Mouse (Mus musculus): Measurements from ENCODE around the gene Ablim1. TPM values are rescaled to one million over a fixed set of nuclear protein-coding genes. Genes with fewer than 3 reads are reported as not detected.
A peak's percentile ranks its signal among the peaks of the same experiment; 100 is the strongest.

Gene Ablim1
- total RNA-seq, 2 experiments from 2014 or later: 66.9 to 79.0 TPM

DNA sequence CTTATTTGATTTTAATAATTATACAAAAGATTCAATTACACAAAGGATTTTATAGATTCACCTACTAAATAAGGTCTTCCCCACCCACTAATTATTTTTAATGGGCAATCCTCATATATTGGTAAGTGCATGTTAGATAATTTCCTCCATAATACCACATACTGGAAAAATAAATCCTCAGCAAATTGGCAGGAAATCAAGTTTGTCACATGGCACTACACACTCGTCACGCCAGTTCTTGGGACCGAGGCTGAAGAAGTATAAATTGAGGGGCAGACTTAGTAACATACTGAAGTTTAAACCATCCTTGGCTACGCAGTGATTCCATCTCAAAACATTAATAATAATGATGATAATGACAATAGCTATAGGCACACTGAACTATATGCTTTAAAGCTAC is 8.1 kb downstream of the Ablim1 start:
- no peak for DNase-seq (ENCODE audit: extremely low spot score in 1 of 2, low spot score in 1 of 2)

DNA sequence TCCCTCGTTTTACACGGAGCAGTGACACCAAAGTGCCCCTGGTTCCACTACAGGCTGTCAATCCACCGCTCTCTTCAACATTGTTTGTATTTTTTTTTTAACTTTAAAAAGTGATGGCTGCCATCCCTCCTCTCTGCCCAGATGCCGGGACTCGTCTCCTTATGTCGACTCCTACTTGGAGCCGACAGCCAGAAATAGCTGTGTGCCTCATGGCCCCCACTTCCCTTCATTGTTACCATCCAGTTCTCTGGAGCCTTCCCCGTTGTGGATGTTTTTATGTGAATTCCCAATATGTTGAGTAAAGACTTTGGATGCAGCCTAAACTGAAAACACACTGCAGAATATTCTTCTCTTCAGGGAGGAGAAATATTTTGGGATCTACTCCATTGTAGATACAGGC is 8.7 kb downstream of the Ablim1 start:
- DNase-seq (ENCODE audit: extremely low spot score in 1 of 2, low spot score in 1 of 2): no peak

DNA sequence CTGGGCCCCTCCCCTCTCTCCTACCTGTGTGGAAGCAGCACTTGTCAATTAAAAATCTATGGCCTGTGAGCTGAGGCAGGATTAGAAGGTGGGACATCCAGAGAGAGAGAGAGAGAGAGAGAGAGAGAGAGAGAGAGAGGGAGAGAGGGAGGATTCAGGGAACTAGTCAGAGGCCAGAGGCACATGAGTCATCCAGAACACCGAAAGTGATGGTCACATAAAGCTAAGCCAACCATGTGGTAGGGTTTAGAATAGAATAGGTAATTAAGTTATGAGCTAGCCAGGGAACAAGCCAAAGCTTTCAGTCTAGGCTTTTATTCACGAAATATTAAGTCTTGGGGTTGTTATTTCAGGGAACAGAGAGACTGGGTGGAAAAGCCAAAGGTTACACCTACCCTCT is 10.1 kb downstream of the Ablim1 start:
- no peak for DNase-seq (ENCODE audit: extremely low spot score in 1 of 2, low spot score in 1 of 2)

DNA sequence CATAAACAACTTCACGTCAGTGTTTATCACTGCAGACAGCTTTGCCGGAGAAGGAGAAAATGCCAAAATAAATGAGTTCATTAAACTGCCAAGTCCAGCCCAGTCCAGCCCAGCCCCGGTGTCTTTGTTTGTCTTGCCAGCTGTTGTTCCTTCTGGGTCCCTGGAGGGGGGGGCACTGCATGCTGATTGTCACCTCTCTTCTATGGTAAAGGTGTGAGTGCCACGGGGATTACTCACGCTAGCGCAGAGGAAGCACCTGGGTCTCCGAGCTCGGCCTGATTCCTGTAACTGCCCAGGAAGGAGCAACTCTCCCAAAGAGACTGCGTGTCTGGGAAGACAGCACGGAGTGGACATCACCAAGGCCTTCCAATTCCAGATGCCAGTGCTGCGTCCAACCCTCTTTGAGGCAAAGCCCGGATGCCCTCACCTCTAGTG is 12.7 kb downstream of the Ablim1 start:
- no peak for DNase-seq (ENCODE audit: extremely low spot score in 1 of 2, low spot score in 1 of 2)

DNA sequence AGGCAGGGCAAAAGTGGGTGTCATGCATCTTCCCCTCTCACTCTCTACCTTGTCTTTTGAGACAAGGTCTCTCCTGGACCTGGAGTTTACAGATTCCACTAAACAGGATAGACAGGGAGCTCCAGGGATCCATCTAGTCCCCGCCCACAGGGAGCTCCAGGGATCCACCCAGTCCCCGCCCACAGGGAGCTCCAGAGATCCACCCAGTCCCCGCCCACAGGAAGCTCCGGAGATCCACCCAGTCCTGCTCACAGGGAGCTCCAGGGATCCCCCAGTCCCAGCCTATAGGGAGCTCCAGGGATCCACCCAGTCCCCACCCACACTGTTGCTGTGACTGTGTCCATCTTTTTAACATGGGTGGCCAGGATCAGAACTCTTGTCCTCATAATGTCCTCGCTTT is 16.7 kb downstream of the Ablim1 start:
- no peak for DNase-seq (ENCODE audit: extremely low spot score in 1 of 2, low spot score in 1 of 2)

DNA sequence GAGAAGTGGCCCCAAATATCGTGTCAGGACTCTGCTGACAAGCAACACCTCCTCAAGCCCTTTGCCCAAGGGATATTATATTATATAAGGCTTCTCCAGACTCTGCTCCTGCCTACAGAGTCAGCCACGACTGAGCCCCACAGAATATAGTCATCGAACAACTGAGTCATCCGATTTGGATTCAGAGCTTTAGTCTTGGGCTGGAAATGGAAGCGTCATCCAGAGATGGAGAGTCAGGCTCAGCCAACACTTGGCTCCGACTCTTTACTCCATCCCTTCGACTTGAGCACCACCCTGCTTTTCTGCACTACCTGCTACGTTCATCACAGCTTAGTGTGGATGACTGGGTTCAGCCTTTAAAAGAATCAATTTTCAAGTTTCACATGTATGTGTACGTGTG is 17.3 kb downstream of the Ablim1 start:
- no peak for DNase-seq (ENCODE audit: extremely low spot score in 1 of 2, low spot score in 1 of 2)

DNA sequence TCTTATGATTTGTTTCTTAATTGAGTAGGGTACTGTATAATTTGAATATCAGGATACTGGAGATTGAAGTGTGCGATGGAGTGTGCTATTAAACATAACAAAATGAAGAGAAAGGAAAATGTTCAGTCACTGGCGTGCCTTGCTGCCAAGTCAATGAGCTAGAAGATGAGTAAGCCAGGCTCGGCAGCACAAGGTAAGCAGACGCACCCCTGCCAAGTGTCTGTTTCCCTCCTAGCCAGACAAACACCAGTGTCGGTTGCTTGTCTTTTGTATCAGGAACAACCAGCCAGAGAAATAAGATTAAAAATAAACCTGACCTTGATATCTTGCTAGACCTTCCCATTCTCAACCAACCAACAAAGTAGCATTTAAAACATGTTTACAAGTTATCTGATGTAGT is 18.2 kb downstream of the Ablim1 start:
- no peak for DNase-seq (ENCODE audit: extremely low spot score in 1 of 2, low spot score in 1 of 2)

DNA sequence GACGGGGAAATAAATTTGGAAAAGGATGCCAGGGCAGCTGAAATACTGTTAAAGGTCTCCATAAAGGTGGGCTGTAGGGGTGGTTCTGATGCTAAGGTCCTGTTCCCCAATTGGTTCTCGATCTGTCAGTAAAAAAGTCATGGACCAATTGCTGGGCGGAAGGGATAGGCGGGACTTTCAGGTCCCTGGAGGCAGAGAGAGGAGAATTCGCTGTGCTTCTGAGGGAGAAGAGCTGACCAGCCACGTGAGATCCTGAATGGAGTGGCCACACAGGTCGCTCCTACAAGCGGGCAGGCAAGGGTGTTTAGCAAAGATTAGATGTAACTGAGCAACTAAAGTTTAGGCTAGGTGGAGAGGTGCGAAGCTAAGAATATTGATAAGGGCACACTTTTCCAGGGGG is 19.2 kb downstream of the Ablim1 start:
- no peak for DNase-seq (ENCODE audit: extremely low spot score in 1 of 2, low spot score in 1 of 2)

DNA sequence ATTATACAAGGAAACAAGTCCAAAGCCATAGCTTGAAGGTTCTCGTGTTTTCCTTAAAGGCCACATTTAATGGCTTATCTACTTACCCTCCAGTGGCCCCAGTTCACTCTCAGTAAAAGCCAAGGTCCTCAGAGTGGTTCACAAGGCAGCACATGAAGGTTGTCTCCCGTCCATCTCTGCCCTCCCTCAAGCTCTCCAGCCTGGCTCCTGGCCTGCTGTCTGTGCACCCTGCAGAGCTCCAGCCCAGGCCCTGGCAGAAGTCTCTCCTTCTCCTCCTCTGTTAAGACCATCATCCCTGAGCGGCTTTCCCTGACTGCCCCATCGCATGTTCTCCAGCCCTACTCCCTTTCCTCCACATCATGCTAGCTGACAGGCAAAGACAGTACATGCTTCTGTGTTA is 20.4 kb downstream of the Ablim1 start:
- no peak for DNase-seq (ENCODE audit: extremely low spot score in 1 of 2, low spot score in 1 of 2)

DNA sequence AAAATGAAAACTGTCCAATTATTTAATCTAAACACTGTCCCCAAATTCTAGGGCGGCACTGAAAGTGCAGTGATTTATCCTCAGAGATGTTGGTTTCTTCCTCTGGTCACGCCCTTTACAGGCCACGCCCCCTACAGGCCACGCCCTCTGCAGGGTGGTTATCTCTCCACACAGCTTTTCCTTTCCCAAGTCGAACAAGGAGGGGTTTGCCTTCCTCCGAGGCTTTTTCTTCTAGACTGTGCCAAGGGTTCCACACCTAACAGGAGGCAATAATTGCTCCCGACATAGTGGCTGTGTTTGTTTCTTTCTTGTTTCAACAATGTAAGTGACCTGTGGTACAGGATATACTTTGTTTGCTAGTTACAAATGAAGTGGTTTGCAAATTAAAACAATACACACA is 21.0 kb downstream of the Ablim1 start:
- DNase-seq (ENCODE audit: extremely low spot score in 1 of 2, low spot score in 1 of 2): no peak

DNA sequence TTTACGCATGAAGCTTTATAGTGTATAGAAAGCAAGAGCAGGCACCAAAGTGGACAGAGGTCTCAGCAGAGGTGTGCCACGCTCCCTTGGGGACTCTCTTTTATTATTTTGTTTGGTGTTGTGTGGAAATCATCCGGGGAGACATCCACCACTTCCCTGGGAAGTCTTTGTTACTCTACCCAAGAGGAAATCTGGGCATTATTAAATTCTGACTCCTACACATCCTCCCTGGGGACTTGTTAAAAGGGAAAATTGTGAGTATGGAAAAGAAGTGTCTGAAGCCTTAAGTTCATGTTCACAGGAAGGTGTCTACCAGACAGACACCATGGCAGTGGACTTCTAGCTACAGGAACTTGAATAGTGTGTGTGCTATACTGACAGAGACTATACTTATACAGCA is 31.4 kb downstream of the Ablim1 start:
- no peak for DNase-seq (ENCODE audit: extremely low spot score in 1 of 2, low spot score in 1 of 2)

DNA sequence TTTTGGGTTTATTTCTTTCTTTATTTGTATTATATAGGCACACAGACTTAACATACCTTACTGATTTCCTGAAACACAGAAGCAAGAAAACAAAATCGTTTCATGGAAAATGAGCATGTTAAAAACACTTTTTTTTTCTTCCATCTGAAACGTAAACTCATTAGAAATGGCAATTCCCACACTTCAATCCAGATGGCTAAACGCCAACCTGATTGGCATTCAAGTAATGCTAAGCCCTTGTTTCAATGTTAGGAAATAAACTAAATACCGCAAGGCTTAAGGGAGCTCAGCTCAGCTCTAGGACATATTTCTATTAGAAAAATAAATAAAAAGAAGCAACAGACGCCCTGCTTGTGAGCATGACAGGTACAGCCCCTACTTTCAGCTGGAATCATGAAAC is 32.1 kb downstream of the Ablim1 start:
- DNase-seq (ENCODE audit: extremely low spot score in 1 of 2, low spot score in 1 of 2): no peak

DNA sequence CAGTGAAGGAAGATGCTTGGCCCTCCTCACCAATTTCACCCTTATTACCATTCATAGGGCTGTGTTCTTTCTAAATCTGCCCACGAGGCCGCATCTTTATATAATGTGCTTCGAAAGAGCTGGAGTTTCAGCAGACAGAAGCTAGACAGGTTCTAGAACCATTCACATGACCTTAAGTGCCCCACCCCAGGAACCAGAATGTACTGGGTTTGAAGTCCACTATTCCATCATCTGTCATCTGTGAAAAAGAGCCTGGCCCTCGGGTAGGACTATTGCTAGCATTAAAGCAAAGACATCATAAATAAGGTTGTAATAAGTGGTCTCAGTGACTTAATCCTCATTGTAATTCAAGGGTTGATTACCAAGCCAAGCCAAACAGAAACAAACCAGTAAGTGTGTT is 35.1 kb downstream of the Ablim1 start:
- no peak for DNase-seq (ENCODE audit: extremely low spot score in 1 of 2, low spot score in 1 of 2)

DNA sequence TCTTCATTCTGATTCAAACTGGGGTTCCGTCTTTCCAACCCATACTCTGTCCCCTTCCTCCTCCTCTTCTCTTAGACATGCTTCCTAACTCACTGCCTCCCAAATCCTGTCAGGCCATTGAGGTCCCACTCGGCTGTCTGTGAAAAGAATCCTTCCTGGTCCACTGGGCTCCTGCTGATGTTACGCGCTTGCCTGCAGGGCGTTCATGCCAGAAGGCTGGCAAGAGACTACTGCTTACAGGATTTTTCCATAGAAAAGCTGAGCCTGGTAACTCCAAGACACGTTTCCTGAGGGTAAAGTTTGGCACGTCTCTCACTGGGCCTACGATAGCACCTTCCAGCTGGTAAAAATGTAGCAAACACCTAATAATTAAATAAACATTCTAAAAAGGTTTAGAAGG is 36.5 kb downstream of the Ablim1 start:
- DNase-seq (ENCODE audit: extremely low spot score in 1 of 2, low spot score in 1 of 2): no peak

DNA sequence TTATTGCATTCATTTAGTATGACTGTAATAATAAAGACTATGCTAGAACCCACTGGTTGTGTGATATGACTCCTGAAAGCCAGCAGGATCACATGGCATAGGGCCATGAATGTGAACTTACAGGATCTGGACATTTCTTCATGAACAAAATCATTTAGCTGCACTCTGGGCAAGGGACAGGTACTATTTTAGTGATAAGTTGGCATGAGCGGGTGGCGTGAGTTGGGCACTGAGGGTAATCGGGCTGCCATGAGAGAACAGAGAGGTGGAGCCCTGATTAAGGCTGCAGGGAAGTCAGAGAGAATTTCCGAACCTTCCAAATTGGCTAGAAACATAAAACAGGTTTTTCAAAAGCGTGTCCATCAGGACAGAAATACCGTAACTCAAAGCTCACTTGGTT is 37.7 kb downstream of the Ablim1 start:
- no peak for DNase-seq (ENCODE audit: extremely low spot score in 1 of 2, low spot score in 1 of 2)

DNA sequence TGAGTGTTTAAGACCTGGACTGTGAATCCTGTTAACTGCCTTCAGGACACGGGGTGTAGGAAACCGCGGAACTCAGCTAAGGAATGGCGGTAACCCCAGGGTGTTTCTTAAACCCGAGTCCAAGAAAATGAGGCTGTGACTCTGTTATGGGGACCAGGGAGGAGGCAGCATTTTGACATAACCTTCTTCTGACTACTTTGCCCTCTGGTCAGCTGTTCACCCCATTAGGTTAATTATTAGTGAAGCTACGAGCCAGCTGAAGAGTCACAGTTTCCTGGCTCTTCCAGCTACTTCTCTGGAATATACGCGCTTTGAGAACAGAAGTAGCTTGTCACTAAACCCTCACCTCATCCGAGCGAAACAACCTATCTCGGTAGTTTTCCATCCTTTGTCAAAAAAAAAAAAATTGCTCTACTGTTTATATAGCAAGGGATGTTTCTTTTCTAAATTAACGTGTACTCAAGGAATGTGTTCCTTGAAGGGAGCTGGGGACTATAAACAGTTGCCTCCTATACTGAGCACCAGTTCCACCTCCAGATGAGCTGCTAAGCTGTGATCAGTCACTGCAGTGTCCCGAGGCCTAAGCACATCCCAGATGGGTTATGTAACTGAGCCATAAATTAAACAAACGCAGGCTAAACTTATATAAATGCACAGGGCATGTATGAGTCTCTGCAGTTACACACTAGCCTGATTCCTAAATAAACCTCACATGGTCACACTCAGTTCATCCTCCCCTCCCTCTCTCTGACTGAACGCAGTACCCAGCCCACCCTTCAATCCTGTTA is 39.4 kb downstream of the Ablim1 start:
- DNase-seq (ENCODE audit: extremely low spot score in 1 of 2, low spot score in 1 of 2): no peak

DNA sequence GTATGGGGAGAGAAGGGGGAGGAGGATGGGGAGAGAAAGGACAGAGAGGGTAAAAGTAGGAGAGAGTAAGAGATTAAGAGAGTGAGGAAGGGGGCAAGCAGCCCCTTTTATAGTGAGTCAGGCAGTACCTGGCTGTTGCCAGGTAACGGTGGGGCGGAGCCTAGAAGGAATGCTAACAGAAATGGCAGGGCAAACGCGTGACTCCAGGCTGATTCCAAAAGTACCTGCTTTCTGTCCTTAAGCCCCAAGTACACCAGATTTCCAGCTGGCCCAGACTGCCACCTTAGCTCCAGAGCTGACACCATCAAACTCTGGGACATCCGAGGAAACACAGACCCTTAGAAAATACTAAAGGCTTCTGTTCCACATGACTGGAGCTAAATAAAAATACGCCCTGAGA is 40.0 kb downstream of the Ablim1 start:
- no peak for DNase-seq (ENCODE audit: extremely low spot score in 1 of 2, low spot score in 1 of 2)

DNA sequence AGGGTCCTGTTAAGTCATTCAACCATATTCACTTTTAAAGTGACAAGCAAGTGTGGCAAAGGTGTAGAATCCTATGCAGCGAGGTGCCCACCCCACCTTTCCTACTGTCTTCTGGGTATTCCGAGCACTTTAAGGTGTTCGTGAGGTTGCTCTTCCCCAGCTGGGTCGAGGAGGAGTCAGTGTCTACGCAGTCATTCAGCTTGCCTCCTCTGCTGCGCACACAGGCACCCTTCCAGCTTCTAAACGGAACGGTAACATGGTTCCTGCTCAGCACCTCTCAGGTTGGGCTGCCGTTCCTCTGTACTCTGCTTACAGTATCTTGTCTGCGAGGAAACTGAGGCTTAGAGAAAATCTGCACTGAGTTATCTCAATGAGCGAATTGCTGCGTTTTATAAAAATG is 40.4 kb downstream of the Ablim1 start:
- no peak for DNase-seq (ENCODE audit: extremely low spot score in 1 of 2, low spot score in 1 of 2)

DNA sequence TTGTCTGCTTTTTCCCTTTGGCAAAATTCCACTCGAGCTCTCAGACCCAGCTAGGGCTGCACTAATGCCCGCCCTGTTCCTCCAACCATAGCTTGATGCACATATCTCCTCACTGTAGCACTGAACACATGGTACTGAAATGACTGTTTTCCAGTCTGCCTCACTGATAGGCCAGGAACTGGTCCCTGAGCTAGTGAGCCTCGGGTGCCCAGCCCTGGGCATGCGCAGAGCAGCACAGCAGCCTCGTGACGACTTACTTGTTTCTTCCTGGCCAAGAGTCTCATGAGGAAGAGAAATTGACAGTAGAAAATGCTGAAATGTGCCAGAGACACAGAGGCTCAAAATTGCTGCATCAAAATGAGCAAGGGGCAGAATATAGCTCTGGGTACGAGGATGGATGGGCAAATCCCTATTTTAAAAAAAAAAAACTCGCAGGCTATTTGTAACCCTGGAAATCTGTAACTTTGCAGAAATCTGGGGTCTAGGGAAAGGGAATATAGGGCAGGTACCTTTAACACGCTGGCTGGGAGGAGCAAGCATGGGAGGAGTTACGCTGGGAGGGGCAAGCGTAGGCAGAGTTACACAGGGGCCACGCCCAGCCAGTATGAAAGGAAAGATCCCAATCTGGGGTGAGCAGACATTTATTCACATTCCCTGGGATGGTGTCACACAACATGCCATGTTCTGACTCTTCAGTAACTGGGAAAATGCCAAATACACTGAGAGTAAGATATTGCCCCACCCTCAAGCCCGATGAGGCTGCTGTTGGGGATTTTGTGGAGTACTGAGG is 41.7 kb downstream of the Ablim1 start:
- peak in 1 of 2 experiments; percentile 36 for DNase-seq (ENCODE audit: extremely low spot score in 1 of 2, low spot score in 1 of 2)

DNA sequence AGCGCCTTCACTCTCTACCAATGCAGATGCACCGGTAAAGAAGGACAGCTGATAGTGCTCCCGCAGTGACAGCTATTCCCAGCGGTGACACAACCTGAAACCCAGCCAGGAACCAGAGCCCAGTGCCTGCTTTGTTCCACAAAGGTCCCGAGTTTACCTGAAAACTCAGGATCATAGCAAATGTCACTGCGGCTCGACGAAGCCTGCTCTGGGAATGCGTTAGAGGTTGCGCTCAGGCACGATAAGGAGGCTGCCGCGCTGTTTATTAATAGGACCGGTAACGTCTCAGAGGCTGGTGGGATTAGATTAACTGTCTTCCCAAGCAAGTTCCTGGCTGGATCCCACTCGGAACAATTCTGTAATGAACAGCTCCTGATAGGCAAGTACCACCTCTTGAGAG is 43.0 kb downstream of the Ablim1 start:
- no peak for DNase-seq (ENCODE audit: extremely low spot score in 1 of 2, low spot score in 1 of 2)

DNA sequence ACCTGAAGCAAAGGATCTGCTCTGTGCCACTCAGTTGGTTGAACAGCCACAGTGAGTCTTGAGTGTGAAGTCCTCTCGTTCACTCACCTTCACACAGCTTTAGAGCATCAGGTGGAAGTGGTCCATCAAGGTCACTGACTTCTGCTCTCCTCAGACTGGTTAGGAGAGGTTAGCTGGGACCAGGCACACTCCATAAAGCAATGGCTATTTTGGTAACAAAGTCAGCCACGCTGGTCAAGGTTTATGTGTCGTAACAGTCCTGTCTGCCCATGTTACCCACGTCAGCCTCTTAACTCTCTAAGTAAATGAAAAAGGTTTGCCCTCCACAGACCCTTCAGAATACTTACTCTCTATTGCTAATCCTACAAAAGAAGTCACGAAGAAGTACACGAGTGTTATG is 44.0 kb downstream of the Ablim1 start:
- DNase-seq (ENCODE audit: extremely low spot score in 1 of 2, low spot score in 1 of 2): no peak

DNA sequence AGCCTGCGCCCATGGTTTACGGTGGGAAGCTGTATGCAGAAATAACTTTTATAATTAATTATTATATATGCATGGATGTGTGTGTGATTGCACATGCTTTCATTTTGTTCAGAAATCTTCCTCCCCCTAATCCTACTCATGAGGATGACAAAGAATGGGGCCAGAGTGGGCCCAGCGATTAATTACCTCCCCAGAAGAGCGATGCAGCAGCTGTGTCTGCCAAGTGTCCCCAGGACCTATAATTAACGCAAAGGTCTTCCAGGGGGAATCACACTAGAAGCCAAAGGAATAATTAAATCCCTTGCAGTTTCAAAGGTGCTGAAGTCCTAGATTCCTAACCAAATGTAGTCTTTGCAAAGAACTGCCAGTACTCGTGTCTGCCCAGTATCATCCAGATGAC is 44.9 kb downstream of the Ablim1 start:
- DNase-seq (ENCODE audit: extremely low spot score in 1 of 2, low spot score in 1 of 2): no peak

All from layer of hippocampus, postnatal 25 days (tissue).